In the genomic region with DNA sequence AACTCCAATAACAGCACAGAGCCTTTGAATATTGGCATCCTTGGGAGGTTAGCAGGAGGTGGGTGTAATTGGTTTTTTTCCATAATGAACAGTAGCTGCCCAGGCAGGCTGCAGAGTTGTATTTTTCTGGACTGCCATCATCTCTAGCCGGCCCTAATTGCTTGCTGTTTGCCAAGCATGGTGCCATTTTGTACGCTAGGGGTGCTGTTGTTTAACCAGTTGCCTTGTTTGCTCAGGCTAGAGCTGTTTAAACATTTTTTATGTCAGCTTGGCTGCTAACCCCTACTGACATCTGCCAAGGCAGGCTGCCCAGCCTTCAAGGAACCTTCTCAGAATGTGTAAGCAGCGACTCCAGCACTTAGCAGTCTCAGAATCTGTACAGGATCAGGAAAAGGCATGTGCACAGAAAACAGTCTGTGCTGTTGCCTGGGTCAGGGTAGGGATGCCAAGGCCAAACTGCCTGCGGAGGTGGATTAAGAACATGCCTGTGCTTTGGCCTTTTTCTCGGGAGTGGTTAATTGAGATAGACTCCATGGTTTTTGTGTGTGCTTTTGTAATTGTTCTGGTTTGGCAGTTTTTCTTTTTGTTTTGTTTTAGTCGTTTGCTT, we compare ENCODE assay signal across 9 mouse cellular contexts. TPM values are rescaled to one million over a fixed set of nuclear protein-coding genes. Genes with fewer than 3 reads are reported as not detected.
DNase-seq lines count a peak whose midpoint lies in the region; ATAC-seq and TF ChIP-seq lines count a peak whose summit lies in the region.
"Had no signal": no experiment of that assay in that cellular context is flagged by ENCODE, and none has a peak within 500 bp of the region (broad histone marks: within the 10 kb centered on the region; RNA-seq: fewer than 3 reads in every experiment).

No protein-coding gene starts in this region.

- H3K9ac ChIP-seq in kidney, embryonic 15.5 days: no peak overlapping the region
- H3K9ac ChIP-seq: limb, embryonic 13.5 days had no signal

- DNase-seq in kidney, adult 11 months: peak; percentile 27
- DNase-seq in cerebellum, adult 2 months: peak; percentile 45 to 49
- peak; percentile 28 to 71 for DNase-seq in frontal cortex, adult 2 months (ENCODE audit: extremely low spot score in 1 of 2, low spot score in 1 of 2)
- peak; percentile 45 for DNase-seq in kidney, adult 9 months
- peak; percentile 17 for DNase-seq in lung, adult 2 months
- DNase-seq in retina, postnatal 7 days (ENCODE audit: low read depth, low spot score): peak; percentile 19
- no peak for DNase-seq in natural killer cell, adult 2 months (ENCODE audit: low spot score in 2 of 2)

- 46% methylated on average over 6 of the region's 6 CpGs for WGBS in kidney, embryonic 15.5 days
- 24% methylated on average over 6 of the region's 6 CpGs for WGBS in cerebellum, adult 2 months
- WGBS in lung, adult 2 months: 46% methylated on average over 6 of the region's 6 CpGs

- H3K27ac ChIP-seq in kidney, embryonic 15.5 days: no peak overlapping the region
- H3K27ac ChIP-seq in cerebellum, adult 2 months (ENCODE audit: insufficient read depth, low read length): no peak overlapping the region
- H3K27ac ChIP-seq: limb, embryonic 13.5 days had no signal

- H3K27me3 ChIP-seq in kidney, embryonic 15.5 days: peaks cover 23% of the 10 kb centered on the region
- no peaks in the 10 kb centered on the region for H3K27me3 ChIP-seq in cerebellum, adult 2 months (ENCODE audit: control insufficient read depth, insufficient read depth, low read length)

- H3K36me3 ChIP-seq in kidney, embryonic 15.5 days: no peaks in the 10 kb centered on the region
- H3K36me3 ChIP-seq: limb, embryonic 13.5 days had no signal

- no peak for ATAC-seq in kidney, embryonic 15.5 days (replicated peaks; ENCODE audit: low FRiP score)

- no peak for TF ChIP-seq POLR2A in cerebellum, adult 2 months (IDR thresholded peaks at IDR 0.05; ENCODE audit: borderline replicate concordance, insufficient read depth, low read length)
- no peak for TF ChIP-seq POLR2A in lung, adult 2 months (IDR thresholded peaks at IDR 0.05; ENCODE audit: borderline replicate concordance, extremely low read depth, low read depth, low read length)

- H3K4me1 ChIP-seq in kidney, embryonic 15.5 days: no peaks in the 10 kb centered on the region
- H3K4me1 ChIP-seq in cerebellum, adult 2 months (ENCODE audit: control insufficient read depth, insufficient read depth, low read length): no peaks in the 10 kb centered on the region
- no peaks in the 10 kb centered on the region for H3K4me1 ChIP-seq in lung, adult 2 months (ENCODE audit: control insufficient read depth, insufficient read depth, low read length)
- H3K4me1 ChIP-seq: limb, embryonic 13.5 days had no signal

- H3K4me3 ChIP-seq in kidney, embryonic 15.5 days (replicated peaks): no peak overlapping the region
- H3K4me3 ChIP-seq in cerebellum, adult 2 months (replicated peaks; ENCODE audit: insufficient read depth, low read depth, low read length): no peak overlapping the region
- no peak overlapping the region for H3K4me3 ChIP-seq in lung, adult 2 months (replicated peaks; ENCODE audit: extremely low read depth, low read depth, low read length)
- H3K4me3 ChIP-seq: limb, embryonic 13.5 days had no signal

- no peak overlapping the region for H3K4me2 ChIP-seq in kidney, embryonic 15.5 days
- H3K4me2 ChIP-seq: limb, embryonic 13.5 days had no signal

- peak; percentile 40; the same call in 1 of the 2 replicates for TF ChIP-seq CTCF in cerebellum, adult 2 months (IDR thresholded peaks at IDR 0.05; ENCODE audit: borderline replicate concordance, insufficient read depth, low read depth, low read length)
- peak; percentile 20; the same call in 1 of the 2 replicates for TF ChIP-seq CTCF in lung, adult 2 months (IDR thresholded peaks at IDR 0.05; ENCODE audit: insufficient read depth, low read length)

- no peaks in the 10 kb centered on the region for H3K9me3 ChIP-seq in kidney, embryonic 15.5 days (replicated peaks)
- H3K9me3 ChIP-seq: limb, embryonic 13.5 days had no signal

RNA-seq across cellular contexts. Expression of gene Gpr50, which starts 14.5 kb away (rescaled TPM):
- 0.34 and 0.42 TPM in 2 replicates for polyA plus RNA-seq in kidney, embryonic 15.5 days (2015; fragmentation: Nextera tagmentation; extraction: Ambion mirVana)
- polyA plus RNA-seq in cerebellum, adult 2 months (2012; rRNA removed): 0.25 and 0.29 TPM in 2 replicates
- polyA plus RNA-seq in frontal cortex, adult 2 months (2012; rRNA removed): 0.88 and 1.9 TPM in 2 replicates
- polyA plus RNA-seq in lung, adult 2 months (2012; rRNA removed): 0.05 TPM in 1 of 2 replicates, not detected in the other

Comparison
In these comparisons a context has a peak if more than half of its experiments do, and no peak if none do; other contexts are left out.
1. DNase-seq: peak in kidney, adult 11 months (single experiment), cerebellum, adult 2 months (2 of 2), frontal cortex, adult 2 months (2 of 2), kidney, adult 9 months (single experiment), lung, adult 2 months (single experiment) and retina, postnatal 7 days (single experiment); none in natural killer cell, adult 2 months (0 of 2).